Mouse (Mus musculus) c-Kit-positive CD71-negative TER-119-negative erythroid progenitor cells, embryonic 14.5 days (primary cell): ENCODE data around the gene Cpne5.
A peak's percentile ranks its signal among the peaks of the same experiment; 100 is the strongest.
"Not testable (repeated sequence)": the region's sequence is repeated elsewhere in the genome, so short reads cannot be mapped to it uniquely, and the experiment has no call there.

Experiments used
- DNase-seq: peaks from one replicate; pipeline ENCODE4 v3.0.0-alpha.2; 2013; ENCODE audit warnings: low read depth

Cpne5 gene

GRCm38 (mm10) chr17:29237772-29238420 is at the start of gene Cpne5:
Cpne5 (minus strand) TSS chr17:29238167.
- no peak for DNase-seq

GRCm38 (mm10) chr17:29282216-29282952 is 44.4 kb upstream of the Cpne5 start:
- DNase-seq, result no peak

- DNase-seq, result no peak
Measured at GRCm38 (mm10) chr17:29281541-29281940, 43.6 kb upstream of the Cpne5 start.

- no peak for DNase-seq
Measured at GRCm38 (mm10) chr17:29280422-29280821, 42.5 kb upstream of the Cpne5 start.

- DNase-seq, result no peak
Measured at GRCm38 (mm10) chr17:29273889-29274288, 35.9 kb upstream of the Cpne5 start.

GRCm38 (mm10) chr17:29273156-29273555 is 35.2 kb upstream of the Cpne5 start:
- no peak for DNase-seq

GRCm38 (mm10) chr17:29270148-29270698 is 32.3 kb upstream of the Cpne5 start:
- no peak for DNase-seq

GRCm38 (mm10) chr17:29269349-29269706 is 31.4 kb upstream of the Cpne5 start:
- DNase-seq, result no peak

- DNase-seq, result peak; percentile 91
Measured at GRCm38 (mm10) chr17:29268682-29269348, 30.8 kb upstream of the Cpne5 start, which contains the start of gene BC004004. BC004004 (plus strand) TSS chr17:29268788.

- DNase-seq, result no peak
Measured at GRCm38 (mm10) chr17:29267931-29268681, 30.1 kb upstream of the Cpne5 start.

- DNase-seq, result not testable (repeated sequence)
Measured at GRCm38 (mm10) chr17:29267040-29267439, 29.1 kb upstream of the Cpne5 start.

GRCm38 (mm10) chr17:29264760-29265159 is 26.8 kb upstream of the Cpne5 start:
- DNase-seq, result no peak

- peak; percentile 70 for DNase-seq
Measured at GRCm38 (mm10) chr17:29263840-29264633, 26.1 kb upstream of the Cpne5 start, which contains the start of gene Ppil1. Ppil1 (minus strand) TSS chr17:29264186.

GRCm38 (mm10) chr17:29263417-29263816 is 25.4 kb upstream of the Cpne5 start:
- no peak for DNase-seq

GRCm38 (mm10) chr17:29262259-29262649 is 24.3 kb upstream of the Cpne5 start:
- DNase-seq, result no peak

- no peak for DNase-seq
Measured at GRCm38 (mm10) chr17:29261603-29262258, 23.8 kb upstream of the Cpne5 start.

GRCm38 (mm10) chr17:29260501-29260900 is 22.5 kb upstream of the Cpne5 start:
- no peak for DNase-seq

- DNase-seq, result peak; percentile 72
Measured at GRCm38 (mm10) chr17:29259489-29259888, 21.5 kb upstream of the Cpne5 start.

- DNase-seq, result no peak
Measured at GRCm38 (mm10) chr17:29258921-29259320, 21.0 kb upstream of the Cpne5 start.

- no peak for DNase-seq
Measured at GRCm38 (mm10) chr17:29258025-29258558, 20.1 kb upstream of the Cpne5 start.
